Mouse (Mus musculus) CH12.LX (cell line): ENCODE measurements around the gene Urgcp. TPM values are rescaled to one million over a fixed set of nuclear protein-coding genes. Genes with fewer than 3 reads are reported as not detected.

ENCODE experiments used
- DNase-seq: peaks from one replicate; pipeline ENCODE4 v3.0.0-alpha.2; 2013; ENCODE audit errors: extremely low read depth
- H3K27ac ChIP-seq: 2 replicates; pipeline ENCODE4 v1.5.1; 2012; ENCODE audit warnings: low read depth, mild to moderate bottlenecking, control low read depth, moderate library complexity; ENCODE audit not compliant: insufficient read depth
- H3K27me3 ChIP-seq: replicated peaks from 2 replicates; pipeline ENCODE3; 2012; ENCODE audit warnings: inconsistent platforms
- H3K36me3 ChIP-seq, 2 experiments: replicated peaks in 1 of 2; 2 replicates each; pipeline versions ENCODE3 to v1.6.1; 2012; ENCODE audit warnings: inconsistent platforms in 1 of 2, low read length in 1 of 2, mild to moderate bottlenecking in 1 of 2, mixed read lengths in 1 of 2, moderate library complexity in 1 of 2; ENCODE audit not compliant: control insufficient read depth in 1 of 2, insufficient read depth in 1 of 2
- H3K4me1 ChIP-seq, 2 experiments: 2 replicates each; pipeline ENCODE4 v1.6.1; 2012; ENCODE audit warnings: inconsistent platforms in 1 of 2, moderate library complexity in 1 of 2; ENCODE audit not compliant: insufficient read depth in 2 of 2, control insufficient read depth in 1 of 2
- H3K4me2 ChIP-seq: 2 replicates; pipeline ENCODE4 v1.6.1; 2012; ENCODE audit warnings: low read depth, mild to moderate bottlenecking, control low read depth; ENCODE audit not compliant: poor library complexity, insufficient read depth, severe bottlenecking
- H3K4me3 ChIP-seq, 3 experiments: fragments of 150-350 bp in 1 of 3; sonication (generic) in 1 of 3; replicated peaks in 1 of 3; 2 replicates each; pipeline versions ENCODE3 to v1.5.1; 2011 to 2012; ENCODE audit warnings: low read depth in 2 of 3, low read length in 2 of 3, mild to moderate bottlenecking in 2 of 3, moderate library complexity in 2 of 3, control low read depth in 1 of 3, improper control_type of control experiment in 1 of 3, inconsistent platforms in 1 of 3, mixed read lengths in 1 of 3; ENCODE audit not compliant: poor library complexity in 1 of 3
- H3K79me2 ChIP-seq: replicated peaks from 2 replicates; pipeline ENCODE4 v1.6.1; 2012; ENCODE audit warnings: mild to moderate bottlenecking, moderate library complexity; ENCODE audit not compliant: control insufficient read depth, poor library complexity, insufficient read depth, severe bottlenecking; ENCODE audit errors: extremely low read depth
- H3K9ac ChIP-seq: 2 replicates; pipeline ENCODE4 v1.6.1; 2012; ENCODE audit warnings: low read depth, mild to moderate bottlenecking, control low read depth, moderate library complexity; ENCODE audit not compliant: insufficient read depth
- H3K9me3 ChIP-seq: replicated peaks from 2 replicates; pipeline ENCODE3; 2012; ENCODE audit warnings: low read length, inconsistent platforms, mixed read lengths
- CHD1 ChIP-seq: IDR thresholded peaks from 2 replicates; pipeline ENCODE4 v1.6.1; 2012; ENCODE audit warnings: low read depth, low read length, improper control_type of control experiment, inconsistent platforms
- CHD2 ChIP-seq: IDR thresholded peaks from 2 replicates; pipeline ENCODE4 v1.6.1; 2011; ENCODE audit warnings: low read length, improper control_type of control experiment
- E2F4 ChIP-seq: IDR thresholded peaks from 2 replicates; pipeline ENCODE4 v1.6.1; 2011; ENCODE audit warnings: low read depth, low read length, improper control_type of control experiment; ENCODE audit not compliant: insufficient replicate concordance
- ELF1 ChIP-seq: IDR thresholded peaks from 2 replicates; pipeline ENCODE4 v1.6.1; 2014; ENCODE audit warnings: low read depth, mild to moderate bottlenecking, inconsistent platforms, low read length, improper control_type of control experiment
- ETS1 ChIP-seq: conservative IDR thresholded peaks from 2 replicates; pipeline ENCODE4 v1.6.1; 2012; ENCODE audit warnings: low read depth, mild to moderate bottlenecking, inconsistent platforms, low read length, improper control_type of control experiment, moderate library complexity
- HCFC1 ChIP-seq: IDR thresholded peaks from 2 replicates; pipeline ENCODE4 v1.6.1; 2012; ENCODE audit warnings: low read depth, mild to moderate bottlenecking, inconsistent platforms, low read length, improper control_type of control experiment
- IRF4 ChIP-seq: IDR thresholded peaks from 2 replicates; pipeline ENCODE4 v1.6.1; 2014; ENCODE audit warnings: low read depth, mild to moderate bottlenecking, inconsistent platforms, low read length, improper control_type of control experiment
- JUND ChIP-seq: conservative IDR thresholded peaks from 2 replicates; pipeline ENCODE4 v1.6.1; 2011; ENCODE audit warnings: low read depth, low read length, improper control_type of control experiment
- MAFK ChIP-seq: IDR thresholded peaks from 2 replicates; pipeline ENCODE4 v1.6.1; 2011; ENCODE audit warnings: low read length, improper control_type of control experiment; ENCODE audit not compliant: insufficient replicate concordance
- MAZ ChIP-seq: IDR thresholded peaks from 2 replicates; pipeline ENCODE4 v1.6.1; 2012; ENCODE audit warnings: low read depth, mild to moderate bottlenecking, inconsistent platforms, low read length, improper control_type of control experiment, moderate library complexity
- MEF2A ChIP-seq: IDR thresholded peaks from 2 replicates; pipeline ENCODE4 v1.6.1; 2014; ENCODE audit warnings: low read depth, mild to moderate bottlenecking, inconsistent platforms, low read length, improper control_type of control experiment, borderline replicate concordance
- NRF1 ChIP-seq: IDR thresholded peaks from 2 replicates; pipeline ENCODE4 v1.6.1; 2014; ENCODE audit warnings: low read depth, mild to moderate bottlenecking, inconsistent platforms, low read length, improper control_type of control experiment, moderate library complexity
- PAX5 ChIP-seq: IDR thresholded peaks from 2 replicates; pipeline ENCODE4 v1.6.1; 2012; ENCODE audit warnings: low read length, inconsistent platforms, mixed read lengths
- POLR2A ChIP-seq: IDR thresholded peaks from 2 replicates; pipeline ENCODE4 v1.6.1; 2011; ENCODE audit warnings: low read depth, mild to moderate bottlenecking, improper control_type of control experiment, low read length
- RAD21 ChIP-seq: IDR thresholded peaks from 2 replicates; pipeline ENCODE4 v1.6.1; 2011; ENCODE audit warnings: low read depth, mild to moderate bottlenecking, low read length, improper control_type of control experiment, moderate library complexity
- RCOR1 ChIP-seq: conservative IDR thresholded peaks from 2 replicates; pipeline ENCODE4 v1.6.1; 2012; ENCODE audit warnings: low read depth, mild to moderate bottlenecking, inconsistent platforms, low read length, improper control_type of control experiment
- SIN3A ChIP-seq: IDR thresholded peaks from 2 replicates; pipeline ENCODE4 v1.6.1; 2012; ENCODE audit warnings: low read length, improper control_type of control experiment, inconsistent platforms
- SMC3 ChIP-seq: IDR thresholded peaks from 2 replicates; pipeline ENCODE4 v1.6.1; 2011; ENCODE audit warnings: low read depth, low read length, improper control_type of control experiment
- TCF12 ChIP-seq: IDR thresholded peaks from 2 replicates; pipeline ENCODE4 v1.6.1; 2014; ENCODE audit warnings: low read depth, mild to moderate bottlenecking, inconsistent platforms, low read length, improper control_type of control experiment
- UBTF ChIP-seq: IDR thresholded peaks from 2 replicates; pipeline ENCODE4 v1.6.1; 2012; ENCODE audit warnings: low read depth, mild to moderate bottlenecking, inconsistent platforms, low read length, improper control_type of control experiment, moderate library complexity
- ZMIZ1 ChIP-seq: IDR thresholded peaks from 2 replicates; pipeline ENCODE4 v1.6.1; 2012; ENCODE audit warnings: low read depth, mild to moderate bottlenecking, inconsistent platforms, low read length, improper control_type of control experiment
- ZNF384 ChIP-seq: IDR thresholded peaks from 2 replicates; pipeline ENCODE4 v1.6.1; 2012; ENCODE audit warnings: low read depth, low read length, improper control_type of control experiment, inconsistent platforms
- dilution Hi-C: fragments of 300-500 bp; cut with MboI; formaldehyde crosslinking; loops from 2 replicates; pipeline ENCODE4 v1.14.3; 2020; ENCODE audit warnings: low sequenced_read_pairs; ENCODE audit not compliant: extremely low pct_unique_long_range_greater_than_20kb, extremely low pct_ligation_motif_present
- in situ Hi-C: fragments of 300-500 bp; cut with MboI; formaldehyde crosslinking; loops from 3 replicates; pipeline ENCODE4 v1.14.3; 2019; ENCODE audit warnings: low sequenced_read_pairs, low pct_ligation_motif_present, low pct_unique_long_range_greater_than_20kb, mixed read lengths
- polyA plus RNA-seq: library from polyadenylated mRNA; unstranded; fragments of >175 nt; gene quantifications from 2 replicates; pipeline ENCODE4 v1.2.1, GENCODE M21; 2012; ENCODE audit warnings: low read depth; ENCODE audit not compliant: insufficient read length
- total RNA-seq, 2 experiments: library from RNA; depleted of rRNA; stranded (reverse); fragments of 300-350 nt in 1 of 2; fragments of >200 nt in 1 of 2; gene quantifications; 2 replicates each; pipeline ENCODE4 v1.2.3; 2012 to 2014

Gene Urgcp
- total and polyA plus RNA-seq, 3 experiments, result 11.7 to 13.1 (median 11.7) TPM

DNA sequence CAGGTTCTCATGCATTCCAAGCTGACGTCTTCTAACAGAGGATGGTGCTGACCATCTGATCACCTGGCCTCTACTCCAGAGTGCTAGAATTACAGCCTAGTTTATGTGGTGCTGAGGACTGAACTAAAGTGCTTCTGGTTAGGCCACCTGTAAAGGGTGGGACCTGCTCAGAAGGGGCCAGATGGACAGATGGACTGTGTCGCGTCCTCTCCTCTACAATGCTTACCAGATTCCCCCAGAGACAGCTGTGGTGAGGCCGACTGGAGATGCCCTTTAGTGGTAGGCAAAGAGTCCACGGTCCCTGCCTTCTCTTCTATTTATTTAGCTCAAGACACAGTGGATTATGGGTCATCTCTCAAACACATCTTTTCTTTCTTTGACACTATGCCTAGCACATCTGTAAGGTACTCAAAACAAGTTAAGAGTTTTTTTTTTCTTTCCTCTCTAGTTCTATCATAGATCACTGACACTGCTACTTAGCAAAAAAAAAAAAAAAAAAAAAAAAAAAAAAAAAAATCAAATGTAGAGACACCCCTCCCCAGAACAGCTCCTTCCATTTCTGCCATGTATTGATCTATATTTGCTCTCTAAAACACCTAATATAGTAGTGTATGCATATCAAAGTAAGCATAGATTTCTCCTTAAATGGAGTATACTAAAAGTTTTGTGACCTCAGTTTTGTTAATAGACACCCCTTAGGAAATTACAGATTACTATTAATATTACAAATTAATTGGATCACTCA is 23.1 kb downstream of the Urgcp start:
- no peak for DNase-seq
- no peaks in the 10 kb centered on the region for H3K9me3 ChIP-seq
- in situ Hi-C loops, result no loop called here
- H3K27ac ChIP-seq, result no peak overlapping the region
- H3K4me2 ChIP-seq, result no peak overlapping the region
- H3K27me3 ChIP-seq, result no peaks in the 10 kb centered on the region
- peak; percentile 67 for TF ChIP-seq ZNF384
- TF ChIP-seq ZMIZ1, result no peak
- dilution Hi-C loops, result no loop called here
- peaks cover 19 to 38% of the 10 kb centered on the region in 2 experiments for H3K4me1 ChIP-seq
- no peak overlapping the region for H3K9ac ChIP-seq
- H3K4me3 ChIP-seq, result no peak overlapping the region
- peaks cover 12% of the 10 kb centered on the region for H3K79me2 ChIP-seq
- H3K36me3 ChIP-seq, result peaks cover 0 to 12% of the 10 kb centered on the region in 2 experiments

DNA sequence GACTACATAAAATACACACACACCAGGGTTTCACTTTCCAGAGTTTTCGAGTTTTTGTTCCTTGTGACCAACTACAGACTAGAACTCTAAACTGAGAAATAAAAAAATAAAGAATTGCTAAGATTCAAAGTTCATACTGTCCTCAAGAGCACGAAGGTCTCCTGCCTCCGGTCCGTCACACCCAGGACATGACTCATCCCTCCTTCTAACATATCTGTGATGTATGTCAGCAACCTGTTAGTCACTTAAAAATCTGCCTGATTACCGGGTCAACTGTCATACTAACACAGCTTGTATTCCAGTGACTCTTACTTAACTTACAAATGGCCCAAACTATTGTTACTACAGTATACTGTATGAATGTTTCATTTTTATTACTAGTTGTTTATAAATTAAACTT is 25.0 kb downstream of the Urgcp start:
- no peak for DNase-seq
- Histone ChIP-seq H3K9me3 (no peaks in the 10 kb centered on the region), H3K27ac (no peak overlapping the region), H3K79me2 (peaks cover 20% of the 10 kb centered on the region), H3K9ac (no peak overlapping the region), H3K4me3 (no peak overlapping the region), H3K27me3 (no peaks in the 10 kb centered on the region), H3K36me3 (peaks cover 3 to 25% of the 10 kb centered on the region in 2 experiments), H3K4me1 (peaks cover 23 to 58% of the 10 kb centered on the region in 2 experiments), H3K4me2 (no peak overlapping the region)
- no peak for TF ChIP-seq MAZ
- no peak for TF ChIP-seq CHD1
- TF ChIP-seq JUND, result no peak
- TF ChIP-seq ELF1, result no peak
- TF ChIP-seq ETS1, result no peak
- TF ChIP-seq RAD21, result no peak
- no peak for TF ChIP-seq NRF1
- TF ChIP-seq E2F4, result no peak
- TF ChIP-seq IRF4, result no peak
- no peak for TF ChIP-seq UBTF
- dilution Hi-C loops, result no loop called here
- in situ Hi-C loops, result no loop called here

DNA sequence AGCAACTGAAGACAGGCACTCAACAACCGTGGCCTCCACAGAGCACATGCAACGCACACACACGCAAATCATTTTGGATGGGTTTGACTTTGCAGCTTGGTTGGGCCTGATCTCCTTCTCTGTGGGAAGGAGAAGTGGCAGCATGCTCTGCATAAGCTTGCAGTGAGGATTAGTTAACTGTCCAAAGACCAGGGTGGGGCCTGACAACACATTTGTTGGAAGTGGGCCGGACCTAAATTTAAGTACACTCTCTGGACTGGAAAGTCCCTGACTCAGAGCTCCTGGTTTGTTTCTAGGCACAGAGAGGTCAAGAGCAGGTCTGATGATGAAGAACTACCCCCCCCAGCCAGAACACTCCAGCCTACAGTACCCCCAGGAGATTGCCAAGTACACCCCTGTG is 27.9 kb downstream of the Urgcp start:
- peaks cover 17 to 42% of the 10 kb centered on the region in 2 experiments for H3K4me1 ChIP-seq
- peaks cover 3 to 40% of the 10 kb centered on the region in 2 experiments for H3K36me3 ChIP-seq
- no peaks in the 10 kb centered on the region for H3K27me3 ChIP-seq
- in situ Hi-C loops, result no loop called here
- no peak overlapping the region for H3K4me2 ChIP-seq
- H3K27ac ChIP-seq, result no peak overlapping the region
- dilution Hi-C loops, result no loop called here
- peaks cover 16% of the 10 kb centered on the region for H3K79me2 ChIP-seq
- H3K4me3 ChIP-seq, result no peak overlapping the region
- TF ChIP-seq SMC3, result no peak
- no peak for TF ChIP-seq MAFK
- no peak for TF ChIP-seq MEF2A
- no peak for TF ChIP-seq PAX5
- TF ChIP-seq SIN3A, result no peak
- no peak for TF ChIP-seq IRF4
- TF ChIP-seq TCF12, result no peak
- TF ChIP-seq POLR2A, result no peak
- TF ChIP-seq MAZ, result no peak
- TF ChIP-seq RAD21, result no peak
- no peak for TF ChIP-seq RCOR1
- TF ChIP-seq CHD2, result no peak
- no peak for TF ChIP-seq HCFC1
- no peak for TF ChIP-seq UBTF
- TF ChIP-seq, all 38 proteins: peak for 0
- Histone ChIP-seq H3K9ac (no peak overlapping the region), H3K9me3 (no peaks in the 10 kb centered on the region)
- no peak for DNase-seq
